Mouse (Mus musculus) forelimb bud, embryonic 11.5 days (tissue): ENCODE results near the gene Blmh.
"Not testable (repeated sequence)": the region's sequence is repeated elsewhere in the genome, so short reads cannot be mapped to it uniquely, and the experiment has no call there.

Experiments used
- DNase-seq: peaks from one replicate; pipeline ENCODE4 v3.0.0-alpha.2; 2012; ENCODE audit warnings: low read depth, low spot score

Gene Blmh

DNA sequence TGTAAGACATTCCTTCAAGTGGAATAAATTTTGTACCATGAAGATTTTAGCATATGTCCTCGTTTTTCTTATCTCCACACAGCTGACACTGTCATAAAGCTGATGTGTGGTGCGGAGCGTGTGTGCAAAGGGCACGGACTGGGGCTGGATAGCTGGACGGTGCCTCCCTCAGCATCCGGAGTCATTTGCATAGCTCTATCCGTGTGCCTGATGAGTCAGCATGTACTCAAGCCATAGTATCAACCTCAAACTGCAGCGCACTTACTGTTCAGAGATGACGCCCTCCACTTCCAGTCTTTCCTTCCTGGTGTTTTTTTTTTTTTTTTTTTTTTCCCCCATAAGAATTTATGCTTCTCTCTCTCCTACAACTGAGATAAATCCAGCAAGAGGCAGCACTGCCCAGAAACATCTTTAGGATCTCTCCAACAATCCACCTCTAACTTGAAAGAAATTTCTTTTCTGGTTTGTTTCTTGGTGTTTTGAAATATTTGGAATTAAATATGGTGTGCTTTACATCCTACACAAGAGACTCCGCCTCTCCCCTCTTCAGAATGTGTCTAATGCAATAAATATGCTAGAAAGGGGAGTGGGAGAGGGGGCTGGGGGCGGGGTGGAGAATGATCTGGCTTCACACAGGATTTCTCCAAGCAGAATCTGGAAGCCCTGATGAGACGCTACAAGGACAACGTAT lies 7.9 kb upstream of the Blmh start:
- no peak for DNase-seq

DNA sequence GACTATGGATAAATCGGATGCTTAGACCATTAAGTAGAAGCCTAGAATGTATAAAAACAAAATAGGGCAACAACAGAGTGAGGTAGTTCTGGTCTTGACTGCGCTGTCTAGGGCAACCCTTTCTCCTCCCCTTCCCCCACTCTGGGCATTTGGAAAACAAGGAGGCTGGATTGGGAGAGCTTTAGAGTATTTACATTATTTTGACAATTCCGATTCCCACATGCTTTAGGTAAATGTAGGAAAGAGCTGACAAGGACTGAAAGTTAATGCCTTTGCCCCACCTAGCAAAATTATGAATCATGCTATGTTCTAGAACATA lies 7.4 kb upstream of the Blmh start:
- no peak for DNase-seq

DNA sequence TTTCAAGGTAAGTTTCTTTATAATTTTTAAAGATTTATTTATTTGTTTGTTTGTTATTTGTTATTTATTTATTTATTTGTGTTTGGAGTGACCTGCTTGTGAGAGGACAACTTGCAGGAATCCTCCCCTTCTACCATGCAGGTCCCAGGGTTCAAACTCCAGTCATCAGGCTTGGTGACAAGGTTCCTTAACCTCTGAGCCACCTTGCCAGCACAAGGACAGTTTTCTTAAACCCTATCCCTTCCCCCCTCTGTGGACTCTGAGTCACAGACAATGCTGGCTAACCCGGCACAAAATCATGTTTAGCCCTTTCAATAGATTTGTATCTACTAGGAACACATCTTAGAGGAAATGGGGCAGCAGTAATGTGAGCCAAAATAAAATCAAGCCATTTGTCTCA lies 4.0 kb upstream of the Blmh start:
- DNase-seq, result no peak

DNA sequence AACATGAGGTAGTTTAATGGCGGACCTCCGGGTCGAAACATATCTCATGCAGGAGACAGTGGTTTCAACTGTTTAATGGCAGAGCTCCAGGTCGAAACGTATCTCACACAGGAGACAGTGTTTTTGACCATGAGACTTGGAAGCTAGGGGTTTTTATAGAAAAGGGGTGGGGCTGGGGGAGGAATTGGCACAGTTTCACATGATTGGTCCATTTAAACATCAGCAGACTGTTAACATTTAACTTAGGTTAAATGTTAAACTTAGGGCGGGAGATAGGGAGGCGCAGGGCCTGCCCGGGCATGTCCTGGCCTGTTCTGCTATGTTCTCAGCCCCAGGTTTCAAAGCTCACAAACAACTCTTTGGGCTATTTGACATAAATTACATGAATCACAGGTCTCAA lies 4.0 kb downstream of the Blmh start:
- DNase-seq, result not testable (repeated sequence)

DNA sequence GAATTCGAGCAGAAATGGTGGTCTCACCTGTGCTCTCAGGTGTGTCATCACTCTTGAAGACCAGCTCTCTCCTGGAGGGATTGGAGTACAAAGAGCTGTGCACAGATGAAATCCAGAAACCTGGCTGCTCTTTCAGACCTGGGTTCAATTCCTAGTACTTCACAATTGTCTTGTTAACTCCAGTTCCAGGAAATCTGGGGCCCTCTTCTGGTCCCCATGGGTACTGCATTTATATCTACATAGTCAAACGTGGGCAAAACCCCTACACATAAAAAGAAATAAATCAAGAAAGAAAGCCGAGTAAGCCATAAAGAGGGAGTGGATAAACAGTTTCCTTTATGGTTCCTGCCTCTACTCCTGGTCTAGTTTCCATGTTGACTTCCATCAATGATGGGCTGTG lies 8.6 kb downstream of the Blmh start:
- DNase-seq, result no peak

DNA sequence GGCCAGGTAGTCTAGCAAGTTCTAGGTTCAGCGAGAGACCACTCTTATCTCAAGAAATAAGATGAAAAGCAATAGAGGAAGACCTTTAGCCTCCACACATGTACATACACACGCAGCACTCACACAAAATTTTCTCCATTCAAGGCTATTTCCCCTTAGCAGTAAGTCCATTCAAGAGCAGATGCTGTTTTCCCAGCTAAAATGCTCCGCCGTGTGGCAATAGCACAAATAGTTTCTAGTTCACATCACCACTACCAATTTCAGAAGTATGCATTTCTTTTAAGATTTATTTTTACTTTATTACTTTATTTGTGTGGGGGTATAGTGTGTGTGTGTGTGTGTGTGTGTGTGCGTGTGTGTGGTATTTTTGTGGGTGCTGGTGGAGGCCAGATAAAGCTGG lies 12.0 kb downstream of the Blmh start:
- DNase-seq, result no peak

DNA sequence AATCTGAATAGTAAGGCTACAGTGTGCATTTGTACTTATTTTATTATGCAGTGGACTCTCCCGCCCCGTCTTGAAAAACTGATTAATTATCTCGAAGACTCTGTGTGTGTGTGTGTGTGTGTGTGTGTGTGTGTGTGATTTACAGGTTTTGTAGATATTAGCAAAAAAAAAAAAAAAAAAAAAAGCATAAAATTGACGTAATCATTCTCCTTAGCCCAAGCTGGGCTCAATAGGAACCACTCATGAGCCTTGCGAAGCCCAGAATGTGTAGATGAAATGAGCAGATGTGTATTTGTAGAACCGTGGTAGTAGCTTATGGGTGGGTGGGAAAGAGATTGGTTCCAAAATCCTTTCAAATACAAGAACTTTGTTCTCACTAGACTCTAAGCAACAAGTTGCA lies 20.2 kb downstream of the Blmh start:
- DNase-seq, result no peak

DNA sequence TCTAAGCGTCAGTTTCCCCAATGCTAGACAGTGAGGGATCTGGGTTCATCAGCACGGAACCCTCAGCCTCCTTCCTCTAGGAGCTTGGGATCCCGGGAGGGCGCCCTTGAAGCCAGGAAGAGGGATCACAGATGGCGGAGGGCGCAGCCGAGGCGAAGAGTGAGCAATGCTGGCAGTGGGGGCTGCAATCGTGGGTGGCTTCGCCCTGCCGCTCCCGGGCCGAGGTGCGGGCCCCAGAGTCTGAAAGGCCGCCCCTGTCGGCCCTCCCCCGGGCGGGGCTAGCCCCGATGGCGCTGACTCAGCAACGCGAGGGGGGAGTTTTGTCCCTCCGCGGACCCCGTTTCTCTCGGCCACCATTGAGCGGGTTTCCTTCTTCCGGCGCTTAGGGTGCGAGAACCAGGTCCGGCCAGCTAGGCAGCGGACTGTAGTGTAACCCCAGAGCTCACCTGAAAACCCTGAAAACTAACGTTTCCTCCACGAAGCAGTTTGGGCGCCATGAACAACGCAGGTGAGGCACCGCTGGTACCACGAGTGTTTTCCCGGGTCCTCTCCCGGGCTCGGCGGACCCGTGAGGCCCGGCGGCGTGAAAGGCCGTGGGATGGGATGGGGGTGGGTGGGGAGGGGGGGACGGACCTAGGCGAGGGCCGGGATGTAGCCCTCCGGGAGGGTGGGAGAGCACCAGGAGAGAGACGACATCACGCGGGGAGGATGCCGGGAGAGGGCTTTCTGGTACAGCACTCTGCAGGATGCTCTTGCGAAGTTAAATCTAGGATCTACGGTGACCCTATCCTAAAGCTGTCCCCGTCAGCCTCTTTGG lies 21.0 kb downstream of the Blmh start:
- DNase-seq, result peak; percentile 91

DNA sequence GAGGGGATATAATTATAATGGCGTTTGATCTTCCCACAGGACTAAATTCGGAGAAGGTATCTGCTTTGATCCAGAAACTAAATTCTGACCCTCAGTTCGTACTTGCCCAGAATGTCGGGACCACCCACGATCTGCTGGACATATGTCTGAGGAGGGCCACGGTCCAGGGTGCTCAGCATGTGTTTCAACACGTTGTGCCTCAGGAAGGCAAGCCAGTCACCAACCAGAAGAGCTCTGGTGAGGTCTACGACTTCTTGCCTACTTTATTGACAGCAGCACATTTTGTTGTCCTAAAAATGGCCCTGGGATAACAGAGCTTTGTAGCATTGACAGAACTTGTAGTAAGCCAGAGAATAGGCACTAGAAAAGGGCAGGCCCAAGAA lies 21.6 kb downstream of the Blmh start:
- DNase-seq, result no peak

DNA sequence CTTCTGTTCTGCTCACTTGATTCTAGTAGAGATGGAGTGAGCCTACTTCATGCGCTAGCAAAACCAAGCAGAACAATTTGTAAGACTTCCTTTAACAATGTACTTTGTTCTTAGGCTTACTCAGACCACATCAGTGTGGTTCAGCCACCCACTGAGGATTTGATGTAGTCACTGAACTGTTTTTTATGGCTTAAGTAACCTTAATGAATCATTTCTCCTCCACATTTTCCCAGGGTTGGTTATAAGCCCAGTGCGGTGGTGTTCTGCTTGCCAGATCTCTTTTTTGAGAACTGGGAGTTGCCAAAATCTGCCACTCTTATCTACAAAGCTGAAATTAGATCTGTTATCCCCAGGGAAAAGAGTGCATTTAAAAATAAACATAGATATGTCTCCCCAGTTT lies 28.9 kb downstream of the Blmh start:
- DNase-seq, result no peak

DNA sequence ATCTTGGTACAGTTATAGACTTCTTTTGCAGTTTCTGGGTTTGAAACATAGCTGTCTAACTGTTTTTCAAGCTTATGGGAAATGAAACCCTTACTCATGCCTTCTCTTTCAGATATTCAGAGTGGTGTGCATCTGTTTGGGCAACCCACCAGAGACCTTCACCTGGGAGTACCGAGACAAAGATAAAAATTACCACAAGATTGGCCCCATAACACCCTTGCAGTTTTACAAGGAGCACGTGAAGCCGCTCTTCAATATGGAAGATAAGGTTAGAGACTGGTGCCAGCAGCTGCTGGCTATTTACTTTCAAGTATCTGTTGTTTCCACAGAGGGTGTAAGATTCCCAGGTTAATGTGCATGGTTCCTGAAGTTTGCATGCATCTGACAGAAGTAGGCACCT lies 41.1 kb downstream of the Blmh start:
- DNase-seq, result no peak

DNA sequence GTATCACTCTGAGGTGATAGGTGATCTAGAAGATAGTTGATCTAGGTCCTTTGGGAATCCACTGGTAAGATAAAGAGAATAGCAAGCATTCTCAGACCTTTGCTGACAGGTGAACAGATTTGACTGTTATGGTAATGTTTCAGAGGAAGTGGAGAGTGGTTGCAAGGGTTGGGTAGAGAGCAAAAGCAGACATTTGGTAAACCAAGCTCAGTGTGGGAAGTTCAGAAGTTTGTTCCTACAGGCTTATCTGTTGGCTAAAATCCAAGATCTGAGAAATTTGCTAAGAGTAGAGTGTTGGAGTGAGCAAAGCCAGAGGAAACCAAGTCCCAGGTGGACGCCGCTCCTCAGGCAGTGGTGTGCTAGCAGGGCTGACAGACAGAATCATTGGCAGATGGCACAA lies 45.7 kb downstream of the Blmh start:
- DNase-seq, result no peak

DNA sequence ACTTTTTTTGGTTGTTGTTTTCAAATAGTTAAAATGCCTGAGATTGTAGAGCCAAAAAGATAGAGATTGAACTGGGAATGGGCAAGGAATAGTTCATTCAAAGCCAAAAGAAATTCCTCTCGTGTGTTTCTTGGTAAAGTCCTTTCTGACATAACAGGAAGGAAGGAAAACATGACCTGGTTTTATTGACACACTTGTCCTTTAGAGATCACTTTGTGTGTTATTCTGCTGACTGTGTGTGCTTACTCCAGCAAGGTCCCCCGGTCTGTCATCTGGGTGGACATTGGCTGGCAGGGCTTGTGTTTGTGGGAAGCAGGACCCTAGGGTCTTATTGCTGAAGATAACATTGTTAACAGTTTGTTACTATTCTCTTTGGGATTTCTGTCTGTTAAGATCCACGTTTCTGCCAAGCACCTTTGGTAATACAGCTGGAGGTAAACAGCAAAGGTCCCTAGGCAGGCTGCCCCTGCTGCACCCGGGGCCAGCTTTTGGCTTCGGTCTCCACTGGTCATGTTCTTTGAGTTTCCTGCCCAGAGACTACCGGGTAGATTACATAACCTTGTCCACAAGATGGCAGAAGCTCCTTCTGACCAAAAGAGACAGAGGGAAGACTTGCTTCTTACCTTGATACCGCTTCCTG lies 50.2 kb downstream of the Blmh start:
- DNase-seq, result no peak

DNA sequence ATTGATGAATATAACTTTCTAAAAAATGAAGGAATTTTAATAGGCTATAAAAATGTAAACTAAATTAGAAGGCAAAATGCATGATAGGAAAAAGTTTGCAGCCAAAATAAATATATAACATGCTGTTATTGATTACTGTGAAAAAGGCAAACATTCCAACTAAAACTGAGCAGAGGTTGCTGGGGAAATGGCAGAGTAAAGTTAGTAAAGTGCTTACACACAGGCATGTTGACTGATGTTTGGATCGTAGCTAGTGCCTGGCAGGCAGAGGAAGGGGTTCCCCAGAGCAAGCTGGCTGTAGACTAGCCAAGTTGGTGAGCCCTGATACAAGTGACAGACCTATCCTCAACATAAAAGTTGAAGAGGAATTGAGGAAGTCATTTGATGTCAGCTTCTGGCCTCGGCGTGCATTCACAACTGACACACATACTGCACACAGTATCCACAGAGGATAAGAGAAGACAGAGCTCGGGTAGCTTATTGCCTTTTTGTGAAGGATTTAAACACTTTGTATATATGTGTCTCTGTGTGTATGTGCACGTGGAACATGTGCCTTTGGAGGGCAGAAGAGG lies 57.0 kb downstream of the Blmh start:
- DNase-seq, result no peak

DNA sequence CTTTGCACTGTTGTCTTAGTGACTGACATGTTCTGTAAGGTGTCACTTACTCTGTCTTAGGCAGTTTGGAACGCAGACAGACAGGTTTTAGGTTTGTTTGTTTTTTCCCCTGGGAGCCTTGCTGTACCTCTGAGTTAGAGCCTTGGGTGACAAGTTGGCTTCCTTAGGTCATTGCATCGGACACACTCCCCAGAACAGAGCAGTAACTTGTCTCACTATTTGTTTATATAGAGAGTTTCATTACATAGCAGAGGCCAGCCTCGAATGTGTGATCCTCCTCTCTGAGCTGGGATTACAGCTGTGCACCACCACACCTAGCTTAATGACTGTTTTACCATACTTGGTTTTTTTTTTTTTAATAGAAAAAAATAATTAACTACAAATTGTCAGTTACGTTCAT lies 57.8 kb downstream of the Blmh start:
- DNase-seq, result no peak

DNA sequence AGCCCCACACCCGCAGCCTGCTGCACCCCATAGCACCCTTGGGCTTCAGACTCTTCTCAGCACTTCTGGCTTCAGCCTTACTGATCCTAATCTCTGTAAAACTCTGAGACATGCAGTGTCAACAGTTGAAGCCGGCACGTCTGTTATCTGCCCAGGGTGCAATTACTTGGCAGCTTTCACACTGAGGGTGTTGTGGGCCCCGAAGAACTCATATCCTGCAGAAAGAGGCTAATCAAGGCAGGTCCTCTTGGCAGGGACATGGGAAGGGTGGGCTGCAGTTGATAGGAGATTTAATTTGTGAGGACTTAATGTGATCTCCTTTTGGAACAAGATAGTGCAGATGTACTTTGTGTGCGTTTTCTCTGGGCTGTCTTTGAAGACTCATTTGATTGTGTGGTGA lies 59.0 kb downstream of the Blmh start:
- no peak for DNase-seq

DNA sequence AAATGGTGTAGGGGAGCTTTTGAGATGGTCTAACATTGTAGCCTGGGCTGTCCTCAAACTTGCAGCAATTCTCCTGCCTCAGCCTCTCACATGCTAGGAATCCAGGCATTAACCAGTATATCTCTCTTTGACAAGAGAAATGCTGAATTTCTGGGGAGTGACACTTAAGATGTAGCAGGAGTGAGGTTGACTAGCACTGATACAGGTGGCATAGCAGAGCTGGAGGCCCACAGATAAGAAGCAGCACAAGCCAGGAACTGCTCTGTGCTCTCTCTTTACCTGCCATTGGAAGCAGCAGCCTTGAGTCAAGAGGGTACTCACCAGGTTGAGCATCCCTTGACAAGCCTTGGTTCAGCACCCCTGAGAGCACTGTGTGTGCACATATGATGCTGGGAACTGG lies 59.6 kb downstream of the Blmh start:
- no peak for DNase-seq

DNA sequence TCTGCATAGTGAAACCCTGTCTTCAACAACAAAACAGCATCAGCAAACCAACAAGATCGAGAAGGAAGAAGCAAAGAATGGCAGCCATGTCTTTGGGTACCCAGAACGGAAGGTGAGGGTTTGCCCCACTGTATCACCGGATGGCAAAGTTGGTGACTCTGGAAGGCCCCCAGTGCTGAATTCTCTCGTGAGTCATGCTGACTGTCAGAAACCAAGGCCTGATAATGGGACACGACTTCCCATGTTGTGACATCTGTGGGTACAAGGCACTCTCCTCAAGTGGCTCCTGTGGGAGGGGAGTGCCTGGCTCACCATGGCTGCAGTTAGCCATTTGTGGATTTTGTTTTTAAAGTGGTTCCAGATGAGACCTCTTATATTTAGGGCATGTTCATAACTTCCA lies 66.2 kb downstream of the Blmh start:
- DNase-seq, result no peak

DNA sequence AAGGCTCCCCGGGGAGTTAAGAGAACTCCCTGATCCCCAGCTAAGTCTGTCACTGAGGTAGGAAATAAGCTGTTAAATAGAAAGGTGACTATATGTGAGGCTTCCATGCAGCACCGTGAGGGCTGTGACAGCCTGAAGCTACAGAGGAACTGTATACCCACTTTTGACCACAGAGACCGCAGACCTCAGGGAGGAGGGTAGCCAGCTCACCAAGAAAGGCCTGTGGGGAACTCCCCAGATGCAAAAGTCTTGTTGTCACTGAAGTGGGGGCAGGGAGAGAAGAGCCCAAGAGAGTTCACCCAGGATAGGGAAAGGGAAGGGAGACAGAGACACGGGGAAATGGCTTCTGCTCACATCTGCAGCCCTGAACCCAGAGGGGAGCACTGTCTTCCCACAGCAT lies 68.3 kb downstream of the Blmh start:
- DNase-seq, result no peak

DNA sequence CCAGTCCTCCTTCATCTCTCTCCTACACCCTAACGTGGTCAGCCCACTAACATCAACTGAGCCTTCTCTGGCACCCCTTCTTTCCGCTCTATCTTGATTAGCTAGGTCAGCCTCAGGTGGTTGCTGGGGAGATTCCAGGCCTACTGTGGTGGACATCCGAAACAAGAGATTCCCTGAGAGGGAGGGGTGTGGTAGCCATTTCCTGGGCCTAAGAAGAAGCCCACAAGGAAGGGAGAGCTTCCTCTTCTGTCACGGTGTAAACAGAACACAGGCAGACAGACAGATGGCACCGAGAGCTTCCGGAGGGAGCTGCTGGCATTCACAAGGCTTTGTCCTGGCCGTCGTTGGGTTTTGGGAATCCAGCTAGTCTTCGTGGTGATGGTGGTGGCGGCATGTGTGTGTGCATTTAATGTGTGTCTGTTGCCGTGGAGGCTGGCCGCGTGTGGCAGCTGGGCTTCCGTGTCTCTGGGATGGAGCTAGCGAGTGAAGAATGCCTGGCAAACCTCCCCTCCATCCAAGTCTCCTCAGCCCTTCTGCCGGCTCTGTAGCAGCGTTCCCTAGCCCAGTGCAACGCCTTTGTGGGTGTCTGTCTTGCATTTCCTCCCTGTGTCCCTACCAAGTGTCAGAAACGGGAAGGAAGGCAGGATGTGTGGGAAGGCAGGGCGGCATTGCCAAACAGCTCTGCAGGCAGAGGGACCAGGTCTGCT lies 71.5 kb downstream of the Blmh start:
- no peak for DNase-seq

DNA sequence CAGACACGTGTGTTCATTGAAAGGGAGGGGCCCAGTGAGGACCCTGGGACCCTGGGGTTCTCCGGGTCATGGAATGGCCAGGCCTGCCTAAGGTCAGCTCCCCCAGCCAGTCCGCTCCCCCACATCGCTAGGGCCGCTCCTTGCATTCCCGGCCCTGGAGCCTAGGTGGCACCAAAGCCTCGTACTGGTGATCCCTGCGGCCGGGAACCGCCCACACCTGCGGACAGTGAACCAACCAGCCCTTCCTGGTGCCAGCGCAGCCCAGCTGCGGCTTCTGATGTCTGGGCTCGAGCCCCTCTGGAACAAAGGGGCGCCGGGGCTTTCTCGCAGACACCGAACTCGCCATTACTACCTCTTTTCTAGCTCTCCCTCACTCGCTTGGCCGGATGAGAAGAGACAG lies 72.7 kb downstream of the Blmh start:
- DNase-seq, result peak; percentile 80
